Mouse (Mus musculus): ENCODE measurements at regions not wholly inside any gene's neighbourhood (a gene's known extent, or its start where the extent isn't known, plus 50 kb on each side); places are given as distances from the start of the nearest gene placed in this dataset.

- DNase-seq (ENCODE audit: low spot score in 2 of 2): no peak
Measured at GRCm38 (mm10) chr2:106083801-106084800, 80.8 kb upstream of the Dnajc24 start.

- no peak for DNase-seq (ENCODE audit: low spot score in 2 of 2)
Measured at GRCm38 (mm10) chr2:106083001-106083400, 79.7 kb upstream of the Dnajc24 start.

- peak; percentile 8 to 11 for DNase-seq (ENCODE audit: low spot score in 2 of 2)
Measured at GRCm38 (mm10) chr2:106081951-106082350, 78.6 kb upstream of the Dnajc24 start.

- no peak for DNase-seq (ENCODE audit: low spot score in 2 of 2)
Measured at GRCm38 (mm10) chr2:106080626-106081025, 77.3 kb upstream of the Dnajc24 start.

- no peak for DNase-seq (ENCODE audit: low spot score in 2 of 2)
Measured at GRCm38 (mm10) chr2:106078591-106078990, 75.2 kb upstream of the Dnajc24 start.

GRCm38 (mm10) chr2:106074441-106074840 is 71.1 kb upstream of the Dnajc24 start:
- no peak for DNase-seq (ENCODE audit: low spot score in 2 of 2)

- no peak for DNase-seq (ENCODE audit: low spot score in 2 of 2)
Measured at GRCm38 (mm10) chr2:106064316-106064715, 61.0 kb upstream of the Dnajc24 start.
